Mouse (Mus musculus) testis, adult 2 months (tissue): ENCODE data around the gene Psap. TPM values are rescaled to one million over a fixed set of nuclear protein-coding genes. Genes with fewer than 3 reads are reported as not detected.

ENCODE experiments used
- H3K27ac ChIP-seq: fragments of 200-500 bp; 2 replicates; pipeline ENCODE4 v1.5.1; 2012; ENCODE audit warnings: low read depth, low read length; ENCODE audit not compliant: control insufficient read depth, insufficient read depth
- H3K27me3 ChIP-seq: fragments of 200-500 bp; 2 replicates; pipeline ENCODE4 v1.6.1; 2012; ENCODE audit warnings: mild to moderate bottlenecking, low read length, moderate library complexity; ENCODE audit not compliant: control insufficient read depth, insufficient read depth
- H3K36me3 ChIP-seq: fragments of 200-500 bp; 2 replicates; pipeline ENCODE4 v1.6.1; 2012; ENCODE audit warnings: mild to moderate bottlenecking, low read length; ENCODE audit not compliant: control insufficient read depth, insufficient read depth
- H3K4me1 ChIP-seq: fragments of 200-500 bp; 2 replicates; pipeline ENCODE4 v1.6.1; 2012; ENCODE audit warnings: low read length; ENCODE audit not compliant: control insufficient read depth, insufficient read depth
- H3K4me3 ChIP-seq: fragments of 200-500 bp; 2 replicates; pipeline ENCODE4 v1.5.1; 2012; ENCODE audit warnings: low read depth, mild to moderate bottlenecking, low read length, moderate library complexity, mixed read lengths; ENCODE audit not compliant: control insufficient read depth
- CTCF ChIP-seq: fragments of 200-500 bp; IDR thresholded peaks from 2 replicates; pipeline ENCODE4 v1.5.1; 2012; ENCODE audit warnings: low read depth, mild to moderate bottlenecking, inconsistent platforms, low read length, moderate library complexity; ENCODE audit not compliant: control insufficient read depth, insufficient read depth, insufficient replicate concordance
- POLR2A ChIP-seq: fragments of 200-500 bp; IDR thresholded peaks from 2 replicates; pipeline ENCODE4 v1.6.1; 2012; ENCODE audit warnings: low read depth, mild to moderate bottlenecking, inconsistent platforms, low read length, moderate library complexity; ENCODE audit not compliant: control insufficient read depth
- polyA plus RNA-seq: library from polyadenylated mRNA; depleted of rRNA; stranded (reverse); fragments of >200 nt; gene quantifications from 2 replicates; pipeline ENCODE4 v1.2.3, GENCODE M21; 2012

Psap gene
- polyA plus RNA-seq, 1 experiment: 280 TPM

- TF ChIP-seq POLR2A: no peak
- no peak overlapping the region for H3K27ac ChIP-seq
- no peak overlapping the region for H3K4me3 ChIP-seq
- H3K27me3 ChIP-seq: no peaks in the 10 kb centered on the region
- H3K4me1 ChIP-seq: peaks cover 2% of the 10 kb centered on the region; the same call in 1 of the 2 replicates
- H3K36me3 ChIP-seq: no peaks in the 10 kb centered on the region
These were observed 12.2 kb upstream of the Psap start for GRCm38 (mm10) chr10:60265252-60265651.

GRCm38 (mm10) chr10:60266842-60267401 is 10.5 kb upstream of the Psap start:
- no peak for TF ChIP-seq POLR2A
- no peak for TF ChIP-seq CTCF
- H3K27me3 ChIP-seq: no peaks in the 10 kb centered on the region
- H3K27ac ChIP-seq: no peak overlapping the region
- H3K4me1 ChIP-seq: peaks cover 2% of the 10 kb centered on the region; the same call in 1 of the 2 replicates
- no peaks in the 10 kb centered on the region for H3K36me3 ChIP-seq
- no peak overlapping the region for H3K4me3 ChIP-seq

- H3K4me3 ChIP-seq: no peak overlapping the region
- no peaks in the 10 kb centered on the region for H3K27me3 ChIP-seq
- H3K27ac ChIP-seq: no peak overlapping the region
- no peaks in the 10 kb centered on the region; the same call in 1 of the 2 replicates for H3K4me1 ChIP-seq
- no peak for TF ChIP-seq CTCF
- no peak for TF ChIP-seq POLR2A
- no peaks in the 10 kb centered on the region for H3K36me3 ChIP-seq
These were observed 8.7 kb upstream of the Psap start for GRCm38 (mm10) chr10:60268738-60269137.

- Histone ChIP-seq H3K27me3 (no peaks in the 10 kb centered on the region), H3K36me3 (no peaks in the 10 kb centered on the region), H3K27ac (peak overlapping the region; percentile 75), H3K4me1 (no peaks in the 10 kb centered on the region; the same call in 1 of the 2 replicates), H3K4me3 (no peak overlapping the region)
- TF ChIP-seq POLR2A (no peak), CTCF (no peak)
These were observed 8.0 kb upstream of the Psap start for GRCm38 (mm10) chr10:60269141-60270064.

- Histone ChIP-seq H3K27me3 (no peaks in the 10 kb centered on the region), H3K27ac (no peak overlapping the region), H3K4me1 (no peaks in the 10 kb centered on the region), H3K4me3 (no peak overlapping the region), H3K36me3 (no peaks in the 10 kb centered on the region)
- TF ChIP-seq CTCF (no peak), POLR2A (no peak)
These were observed 6.4 kb upstream of the Psap start for GRCm38 (mm10) chr10:60271015-60271414.

GRCm38 (mm10) chr10:60272241-60272640 is 5.2 kb upstream of the Psap start:
- no peak overlapping the region for H3K4me3 ChIP-seq
- H3K36me3 ChIP-seq: no peaks in the 10 kb centered on the region
- TF ChIP-seq POLR2A (no peak), CTCF (no peak)
- H3K27ac ChIP-seq: no peak overlapping the region
- H3K27me3 ChIP-seq: no peaks in the 10 kb centered on the region
- H3K4me1 ChIP-seq: 0 out of 2 replicates have a peak, but pooled peaks cover 2% of the 10 kb centered on the region

- Histone ChIP-seq H3K27me3 (no peaks in the 10 kb centered on the region), H3K4me3 (no peak overlapping the region), H3K36me3 (no peaks in the 10 kb centered on the region), H3K27ac (no peak overlapping the region), H3K4me1 (0 out of 2 replicates have a peak, but pooled peaks cover 2% of the 10 kb centered on the region)
- no peak for TF ChIP-seq POLR2A
- no peak for TF ChIP-seq CTCF
These were observed 4.0 kb upstream of the Psap start for GRCm38 (mm10) chr10:60273382-60273781.
